Mouse (Mus musculus) forebrain, embryonic 11.5 days (tissue): Measurements from ENCODE around the gene Nfat5. TPM values are rescaled to one million over a fixed set of nuclear protein-coding genes. Genes with fewer than 3 reads are reported as not detected.
A peak's percentile ranks its signal among the peaks of the same experiment; 100 is the strongest.

Experiments
- ATAC-seq: fragments of 200-750 bp; cut with Nextera tagmentation; replicated peaks from 2 replicates; pipeline ENCODE4 v1.8.0; 2017; ENCODE audit warnings: moderate TSS enrichment; ENCODE audit not compliant: low FRiP score
- DNase-seq: peaks from one replicate; pipeline ENCODE4 v3.0.0-alpha.2; 2017; ENCODE audit warnings: low spot score
- H3K27ac ChIP-seq: fragments of 300-500 bp; sonication (generic); 2 replicates; pipeline ENCODE4 v1.5.1; 2014; ENCODE audit warnings: low read depth, low read length
- H3K27me3 ChIP-seq: fragments of 300-500 bp; sonication (generic); 2 replicates; pipeline ENCODE4 v1.6.1; 2014; ENCODE audit warnings: mild to moderate bottlenecking, low read length, mixed read lengths; ENCODE audit not compliant: control insufficient read depth, insufficient read depth
- H3K36me3 ChIP-seq: fragments of 300-500 bp; sonication (generic); 2 replicates; pipeline ENCODE4 v1.6.1; 2014; ENCODE audit warnings: mild to moderate bottlenecking, low read length, moderate library complexity, mixed read lengths; ENCODE audit not compliant: control insufficient read depth, insufficient read depth
- H3K4me1 ChIP-seq: fragments of 300-500 bp; sonication (generic); replicated peaks from 2 replicates; pipeline ENCODE4 v1.6.1; 2014; ENCODE audit warnings: low read length, mixed read lengths; ENCODE audit not compliant: control insufficient read depth, insufficient read depth
- H3K4me2 ChIP-seq: fragments of 300-500 bp; sonication (generic); 2 replicates; pipeline ENCODE4 v1.6.1; 2014; ENCODE audit warnings: low read depth, mild to moderate bottlenecking, low read length, moderate library complexity, mixed read lengths; ENCODE audit not compliant: severe bottlenecking
- H3K4me3 ChIP-seq: fragments of 300-500 bp; sonication (generic); 2 replicates; pipeline ENCODE4 v1.5.1; 2014; ENCODE audit warnings: low read depth, low read length
- H3K9ac ChIP-seq: fragments of 300-500 bp; sonication (generic); 2 replicates; pipeline ENCODE4 v1.6.1; 2014; ENCODE audit warnings: low read length
- H3K9me3 ChIP-seq: fragments of 300-500 bp; sonication (generic); 2 replicates; pipeline ENCODE4 v1.6.1; 2016; ENCODE audit warnings: low read length, mixed read lengths; ENCODE audit not compliant: control insufficient read depth
- WGBS: fragments of 180-500 bp; shearing (Covaris S2); extraction: QIAGEN DNeasy Blood & Tissue Kit; methylation state at CpG from one replicate; pipeline ENCODE4 v1.1.7; 2014; 5-methylcytosine and 5-hydroxymethylcytosine counted together
- polyA plus RNA-seq: library from polyadenylated mRNA; unstranded; fragments of >200 nt; fragmentation: Nextera tagmentation; extraction: Ambion mirVana; gene quantifications from 2 replicates; pipeline ENCODE4 v1.2.1, GENCODE M21; 2014

The Nfat5 gene
- polyA plus RNA-seq, 1 experiment from 2014 or later: 14.5 TPM

- no peak overlapping the region for H3K9ac ChIP-seq
- H3K27me3 ChIP-seq: no peaks in the 10 kb centered on the region
- H3K4me1 ChIP-seq: no peaks in the 10 kb centered on the region
- 87% methylated on average over 1 of the region's 1 CpGs for WGBS
- H3K4me3 ChIP-seq: no peak overlapping the region
- no peak overlapping the region for H3K27ac ChIP-seq
- ATAC-seq: no peak
- H3K9me3 ChIP-seq: no peaks in the 10 kb centered on the region
- DNase-seq: no peak
- H3K36me3 ChIP-seq: no peaks in the 10 kb centered on the region
- no peak overlapping the region for H3K4me2 ChIP-seq
Measured at GRCm38 (mm10) chr8:107278571-107278970, 14.7 kb upstream of the Nfat5 start.

- Histone ChIP-seq H3K9me3 (no peaks in the 10 kb centered on the region), H3K4me3 (no peak overlapping the region), H3K4me2 (no peak overlapping the region), H3K4me1 (no peaks in the 10 kb centered on the region), H3K27me3 (no peaks in the 10 kb centered on the region), H3K9ac (no peak overlapping the region), H3K36me3 (no peaks in the 10 kb centered on the region), H3K27ac (no peak overlapping the region)
- no peak for DNase-seq
- no peak for ATAC-seq
- 80% methylated on average over 9 of the region's 9 CpGs for WGBS
Measured at GRCm38 (mm10) chr8:107286686-107287085, 6.6 kb upstream of the Nfat5 start.

GRCm38 (mm10) chr8:107287522-107287921 lies 5.7 kb upstream of the Nfat5 start:
- no peak overlapping the region for H3K4me2 ChIP-seq
- H3K27me3 ChIP-seq: no peaks in the 10 kb centered on the region
- WGBS: 43% methylated on average over 5 of the region's 5 CpGs
- H3K36me3 ChIP-seq: no peaks in the 10 kb centered on the region
- no peak overlapping the region for H3K27ac ChIP-seq
- no peaks in the 10 kb centered on the region for H3K4me1 ChIP-seq
- no peak for DNase-seq
- no peak overlapping the region for H3K9ac ChIP-seq
- H3K4me3 ChIP-seq: no peak overlapping the region
- no peaks in the 10 kb centered on the region for H3K9me3 ChIP-seq
- ATAC-seq: no peak

GRCm38 (mm10) chr8:107291171-107291601 lies 2.1 kb upstream of the Nfat5 start:
- H3K4me2 ChIP-seq: no peak overlapping the region
- H3K27me3 ChIP-seq: no peaks in the 10 kb centered on the region
- DNase-seq (no peak), ATAC-seq (no peak)
- no peak overlapping the region for H3K4me3 ChIP-seq
- 91% methylated on average over 4 of the region's 4 CpGs for WGBS
- H3K4me1 ChIP-seq: no peaks in the 10 kb centered on the region
- no peaks in the 10 kb centered on the region for H3K36me3 ChIP-seq
- no peaks in the 10 kb centered on the region for H3K9me3 ChIP-seq
- H3K27ac ChIP-seq: no peak overlapping the region
- no peak overlapping the region for H3K9ac ChIP-seq

- H3K27me3 ChIP-seq: no peaks in the 10 kb centered on the region
- WGBS: 62% methylated on average over 18 of the region's 18 CpGs
- peak overlapping the region; percentile 66 for H3K9ac ChIP-seq
- no peaks in the 10 kb centered on the region for H3K4me1 ChIP-seq
- H3K36me3 ChIP-seq: no peaks in the 10 kb centered on the region
- DNase-seq (no peak), ATAC-seq (peak; percentile 24; the same call in 1 of the 2 replicates)
- H3K27ac ChIP-seq: peak overlapping the region; percentile 95
- H3K4me2 ChIP-seq: peak overlapping the region; percentile 56
- peak overlapping the region; percentile 95 for H3K4me3 ChIP-seq
- H3K9me3 ChIP-seq: no peaks in the 10 kb centered on the region
Measured at GRCm38 (mm10) chr8:107292119-107292927, 947 bp upstream of the Nfat5 start.

- no peaks in the 10 kb centered on the region for H3K4me1 ChIP-seq
- WGBS: under 1% methylated on average over 55 of the region's 98 CpGs
- peak overlapping the region; percentile 93 for H3K9ac ChIP-seq
- H3K27ac ChIP-seq: peak overlapping the region; percentile 95
- DNase-seq (peak; percentile 76), ATAC-seq (peak; percentile 56)
- H3K27me3 ChIP-seq: no peaks in the 10 kb centered on the region
- no peaks in the 10 kb centered on the region for H3K9me3 ChIP-seq
- H3K36me3 ChIP-seq: no peaks in the 10 kb centered on the region
- peak overlapping the region; percentile 95 for H3K4me3 ChIP-seq
- H3K4me2 ChIP-seq: peak overlapping the region; percentile 56
Measured at GRCm38 (mm10) chr8:107293641-107294628, 665 bp downstream of the Nfat5 start.

GRCm38 (mm10) chr8:107295450-107295849 lies 2.2 kb downstream of the Nfat5 start:
- H3K9ac ChIP-seq: no peak overlapping the region
- no peaks in the 10 kb centered on the region for H3K4me1 ChIP-seq
- no peaks in the 10 kb centered on the region for H3K9me3 ChIP-seq
- H3K36me3 ChIP-seq: no peaks in the 10 kb centered on the region
- no peak overlapping the region for H3K4me2 ChIP-seq
- ATAC-seq: no peak
- DNase-seq: no peak
- H3K27me3 ChIP-seq: no peaks in the 10 kb centered on the region
- WGBS: 71% methylated on average over 1 of the region's 1 CpGs
- no peak overlapping the region for H3K27ac ChIP-seq
- no peak overlapping the region for H3K4me3 ChIP-seq

- Histone ChIP-seq H3K27me3 (no peaks in the 10 kb centered on the region), H3K9ac (no peak overlapping the region), H3K27ac (no peak overlapping the region), H3K9me3 (no peaks in the 10 kb centered on the region), H3K4me3 (no peak overlapping the region), H3K4me2 (no peak overlapping the region), H3K4me1 (no peaks in the 10 kb centered on the region), H3K36me3 (no peaks in the 10 kb centered on the region)
- ATAC-seq: no peak
- no peak for DNase-seq
Measured at GRCm38 (mm10) chr8:107311876-107312275, 18.6 kb downstream of the Nfat5 start.
